Mouse (Mus musculus): ENCODE data around the gene Akain1. TPM values are rescaled to one million over a fixed set of nuclear protein-coding genes. Genes with fewer than 3 reads are reported as not detected.

Akain1 gene
- polyA plus RNA-seq, 1 experiment = not detected

- Histone ChIP-seq H3K36me3 (ENCODE audit: control insufficient read depth, insufficient read depth, low read length) (no peaks in the 10 kb centered on the region), H3K4me1 (ENCODE audit: control insufficient read depth, insufficient read depth, insufficient read length, low read length) (0 out of 2 replicates have a peak, but pooled peaks cover 2% of the 10 kb centered on the region), H3K27ac (ENCODE audit: insufficient read depth, low read depth, low read length) (peak overlapping the region; percentile 95), H3K27me3 (ENCODE audit: control insufficient read depth, insufficient read depth, low read length) (no peaks in the 10 kb centered on the region), H3K4me3 (ENCODE audit: low read depth, low read length) (peak overlapping the region; percentile 94)
- TF ChIP-seq POLR2A (IDR thresholded peaks at IDR 0.05; ENCODE audit: low read depth, low read length) (peak; percentile 66), CTCF (IDR thresholded peaks at IDR 0.05; ENCODE audit: extremely low read depth, insufficient read length, insufficient replicate concordance, low read depth, low read length) (no peak)
- under 1% methylated on average over 56 of the region's 56 CpGs for WGBS
Measured at GRCm38 (mm10) chr17:69416920-69417661, 22.0 kb upstream of the Akain1 start.

- Histone ChIP-seq H3K36me3 (ENCODE audit: control insufficient read depth, insufficient read depth, low read length) (no peaks in the 10 kb centered on the region), H3K27me3 (ENCODE audit: control insufficient read depth, insufficient read depth, low read length) (no peaks in the 10 kb centered on the region), H3K4me3 (ENCODE audit: low read depth, low read length) (peak overlapping the region; percentile 94), H3K27ac (ENCODE audit: insufficient read depth, low read depth, low read length) (peak overlapping the region; percentile 95), H3K4me1 (ENCODE audit: control insufficient read depth, insufficient read depth, insufficient read length, low read length) (0 out of 2 replicates have a peak, but pooled peaks cover 2% of the 10 kb centered on the region)
- TF ChIP-seq CTCF (IDR thresholded peaks at IDR 0.05; ENCODE audit: extremely low read depth, insufficient read length, insufficient replicate concordance, low read depth, low read length) (no peak), POLR2A (IDR thresholded peaks at IDR 0.05; ENCODE audit: low read depth, low read length) (no peak)
- WGBS = 2% methylated on average over 26 of the region's 26 CpGs
Measured at GRCm38 (mm10) chr17:69417724-69418373, 21.3 kb upstream of the Akain1 start.

GRCm38 (mm10) chr17:69421592-69421991 lies 17.5 kb upstream of the Akain1 start:
- Histone ChIP-seq H3K36me3 (ENCODE audit: control insufficient read depth, insufficient read depth, low read length) (no peaks in the 10 kb centered on the region), H3K27ac (ENCODE audit: insufficient read depth, low read depth, low read length) (no peak overlapping the region), H3K27me3 (ENCODE audit: control insufficient read depth, insufficient read depth, low read length) (no peaks in the 10 kb centered on the region), H3K4me3 (ENCODE audit: low read depth, low read length) (no peak overlapping the region), H3K4me1 (ENCODE audit: control insufficient read depth, insufficient read depth, insufficient read length, low read length) (no peaks in the 10 kb centered on the region)
- TF ChIP-seq CTCF (IDR thresholded peaks at IDR 0.05; ENCODE audit: extremely low read depth, insufficient read length, insufficient replicate concordance, low read depth, low read length) (no peak), POLR2A (IDR thresholded peaks at IDR 0.05; ENCODE audit: low read depth, low read length) (no peak)
- 23% methylated on average over 1 of the region's 1 CpGs for WGBS

GRCm38 (mm10) chr17:69437836-69438235 lies 1.3 kb upstream of the Akain1 start:
- H3K4me3 ChIP-seq (ENCODE audit: low read depth, low read length) = no peak overlapping the region
- 70% methylated on average over 5 of the region's 5 CpGs for WGBS
- no peak for TF ChIP-seq POLR2A (IDR thresholded peaks at IDR 0.05; ENCODE audit: low read depth, low read length)
- no peak for TF ChIP-seq CTCF (IDR thresholded peaks at IDR 0.05; ENCODE audit: extremely low read depth, insufficient read length, insufficient replicate concordance, low read depth, low read length)
- H3K4me1 ChIP-seq (ENCODE audit: control insufficient read depth, insufficient read depth, insufficient read length, low read length) = peaks cover 3% of the 10 kb centered on the region
- no peaks in the 10 kb centered on the region for H3K36me3 ChIP-seq (ENCODE audit: control insufficient read depth, insufficient read depth, low read length)
- H3K27me3 ChIP-seq (ENCODE audit: control insufficient read depth, insufficient read depth, low read length) = peaks cover 16% of the 10 kb centered on the region
- no peak overlapping the region for H3K27ac ChIP-seq (ENCODE audit: insufficient read depth, low read depth, low read length)

- Histone ChIP-seq H3K36me3 (ENCODE audit: control insufficient read depth, insufficient read depth, low read length) (no peaks in the 10 kb centered on the region), H3K27ac (ENCODE audit: insufficient read depth, low read depth, low read length) (no peak overlapping the region), H3K4me3 (ENCODE audit: low read depth, low read length) (no peak overlapping the region), H3K4me1 (ENCODE audit: control insufficient read depth, insufficient read depth, insufficient read length, low read length) (peaks cover 3% of the 10 kb centered on the region), H3K27me3 (ENCODE audit: control insufficient read depth, insufficient read depth, low read length) (peaks cover 16% of the 10 kb centered on the region)
- 31% methylated on average over 14 of the region's 14 CpGs for WGBS
- TF ChIP-seq CTCF (IDR thresholded peaks at IDR 0.05; ENCODE audit: extremely low read depth, insufficient read length, insufficient replicate concordance, low read depth, low read length) (no peak), POLR2A (IDR thresholded peaks at IDR 0.05; ENCODE audit: low read depth, low read length) (no peak)
Measured at GRCm38 (mm10) chr17:69438486-69438885, 640 bp upstream of the Akain1 start.

GRCm38 (mm10) chr17:69439571-69440480 lies 700 bp downstream of the Akain1 start:
- WGBS = 2% methylated on average over 52 of the region's 52 CpGs
- Histone ChIP-seq H3K4me3 (ENCODE audit: low read depth, low read length) (no peak overlapping the region), H3K4me1 (ENCODE audit: control insufficient read depth, insufficient read depth, insufficient read length, low read length) (peaks cover 3% of the 10 kb centered on the region), H3K27ac (ENCODE audit: insufficient read depth, low read depth, low read length) (no peak overlapping the region), H3K36me3 (ENCODE audit: control insufficient read depth, insufficient read depth, low read length) (no peaks in the 10 kb centered on the region), H3K27me3 (ENCODE audit: control insufficient read depth, insufficient read depth, low read length) (peaks cover 16% of the 10 kb centered on the region)
- no peak for TF ChIP-seq CTCF (IDR thresholded peaks at IDR 0.05; ENCODE audit: extremely low read depth, insufficient read length, insufficient replicate concordance, low read depth, low read length)
